Mouse (Mus musculus) layer of hippocampus, postnatal 25 days (tissue): ENCODE measurements around the gene Mvk. TPM values are rescaled to one million over a fixed set of nuclear protein-coding genes. Genes with fewer than 3 reads are reported as not detected.

Source experiments
- DNase-seq, 2 experiments: peaks; one replicate each; pipeline ENCODE4 v3.0.0; 2022; ENCODE audit warnings: mixed read lengths in 2 of 2, low spot score in 1 of 2; ENCODE audit errors: extremely low spot score in 1 of 2
- microRNA-seq, 2 experiments: library from miRNA; unstranded; fragments of <30 nt; microRNA quantifications; one replicate each; pipeline ENCODE4 v1.2.0; 2021
- total RNA-seq, 2 experiments: library from RNA; stranded (reverse); gene quantifications; 2 replicates each; pipeline ENCODE4 v1.2.3; 2021

Mvk gene
- total RNA-seq, 2 experiments from 2014 or later: 33.6 to 36.7 TPM

DNA sequence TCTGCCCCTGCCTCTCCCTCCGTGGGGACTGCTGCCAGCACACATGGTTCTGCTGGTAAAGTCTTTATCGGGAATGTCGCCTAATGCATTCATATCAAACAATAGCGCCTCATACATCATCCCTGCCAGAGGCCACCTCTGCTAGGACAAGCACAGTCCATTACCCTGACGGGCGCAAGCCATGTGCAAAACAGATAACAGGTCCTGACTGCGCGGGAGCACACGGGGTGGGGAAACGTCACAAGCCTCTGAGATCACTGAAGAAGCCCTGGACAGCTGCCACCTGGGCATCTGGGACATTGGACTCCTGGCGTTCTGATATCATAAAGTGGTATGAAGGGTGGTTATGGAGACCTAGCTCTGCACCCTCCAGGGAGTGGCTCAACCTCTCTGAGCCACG lies 63.3 kb downstream of the Mvk start:
- no peak for DNase-seq

DNA sequence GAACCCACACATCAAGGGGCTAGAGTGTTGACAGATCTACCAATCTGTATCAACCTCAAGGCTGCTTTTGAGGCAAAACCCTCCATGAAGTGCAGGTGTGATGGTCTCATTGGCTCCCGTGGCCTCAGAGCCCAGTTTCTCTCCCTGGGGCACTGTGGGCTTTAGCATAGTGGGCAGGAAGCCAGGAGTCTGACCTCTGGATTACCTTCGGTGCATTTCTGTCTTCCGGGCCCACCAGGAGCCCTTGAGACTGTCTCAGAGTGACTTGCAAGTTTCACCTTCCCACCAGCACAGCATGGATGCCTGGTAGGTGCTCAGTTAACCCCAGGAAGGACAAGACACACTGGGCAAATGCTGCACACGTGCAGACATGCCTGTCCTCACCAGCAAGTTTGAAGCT lies 63.9 kb downstream of the Mvk start:
- DNase-seq: no peak

DNA sequence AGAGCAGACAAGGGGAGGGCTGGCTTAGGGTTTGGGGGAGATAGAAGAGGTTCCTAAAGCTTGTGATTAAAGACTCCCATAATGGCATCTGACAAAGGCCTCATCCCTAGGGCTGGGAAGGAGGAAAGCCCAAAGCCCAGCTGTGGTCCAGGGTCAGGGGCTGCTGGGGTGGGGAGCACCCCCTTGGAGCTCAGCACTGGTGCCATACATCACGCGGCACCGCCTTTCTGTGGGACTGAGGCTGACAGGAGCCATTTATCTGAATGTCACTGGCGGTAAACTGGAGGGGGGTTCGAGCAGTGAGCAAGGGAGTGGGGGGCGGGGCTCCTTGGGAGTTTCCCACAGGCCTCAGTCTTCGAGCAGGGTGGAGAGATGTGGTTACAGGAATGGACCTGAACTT lies 65.4 kb downstream of the Mvk start:
- no peak for DNase-seq

Small RNA genes within 50 kb of the gene (microRNA-seq; reads per million reads assigned to microRNA genes)
- gene Mir7027: 0.20 to 0.55 reads per million in 2 experiments

Other genes starting within 250 kb of the Mvk start
- not detected for gene Foxn4, start 170.5 kb upstream of the Mvk start, total RNA-seq
- 1 to 10 TPM; 2.4 to 2.7 TPM for gene Myo1h, start 155.1 kb upstream of the Mvk start, total RNA-seq
- 10 to 100 TPM; 46.2 to 49.5 TPM for gene Kctd10, start 63.8 kb upstream of the Mvk start, total RNA-seq
- gene Ube3b, start 63.7 kb upstream of the Mvk start, total RNA-seq: 10 to 100 TPM; 83.4 to 89.8 TPM
- 10 to 100 TPM; 17.3 to 19.9 TPM for gene Mmab, start 209 bp upstream of the Mvk start, total RNA-seq
- 1 to 10 TPM; 5.1 to 6.6 TPM for gene Fam222a, start 123.7 kb downstream of the Mvk start, total RNA-seq
- gene Trpv4, start 214.2 kb downstream of the Mvk start, total RNA-seq: 1 to 10 TPM in 1 of 2 experiments, under 1 TPM in 1; 0.75 to 1.3 TPM
- 10 to 100 TPM; 36.7 to 46.2 TPM for gene Gltp, start 246.7 kb downstream of the Mvk start, total RNA-seq